Mouse (Mus musculus) left cerebral cortex, adult 9 months (tissue): ENCODE data around the gene Gbf1.

Source experiments
- DNase-seq, 2 experiments: peaks; one replicate each; pipeline ENCODE4 v3.0.0; 2022; ENCODE audit warnings: low spot score in 2 of 2

Gene Gbf1

GRCm38 (mm10) chr19:46315752-46316610, 163.7 kb downstream of the Gbf1 start:
- peak; percentile 10 to 33 for DNase-seq

DNA sequence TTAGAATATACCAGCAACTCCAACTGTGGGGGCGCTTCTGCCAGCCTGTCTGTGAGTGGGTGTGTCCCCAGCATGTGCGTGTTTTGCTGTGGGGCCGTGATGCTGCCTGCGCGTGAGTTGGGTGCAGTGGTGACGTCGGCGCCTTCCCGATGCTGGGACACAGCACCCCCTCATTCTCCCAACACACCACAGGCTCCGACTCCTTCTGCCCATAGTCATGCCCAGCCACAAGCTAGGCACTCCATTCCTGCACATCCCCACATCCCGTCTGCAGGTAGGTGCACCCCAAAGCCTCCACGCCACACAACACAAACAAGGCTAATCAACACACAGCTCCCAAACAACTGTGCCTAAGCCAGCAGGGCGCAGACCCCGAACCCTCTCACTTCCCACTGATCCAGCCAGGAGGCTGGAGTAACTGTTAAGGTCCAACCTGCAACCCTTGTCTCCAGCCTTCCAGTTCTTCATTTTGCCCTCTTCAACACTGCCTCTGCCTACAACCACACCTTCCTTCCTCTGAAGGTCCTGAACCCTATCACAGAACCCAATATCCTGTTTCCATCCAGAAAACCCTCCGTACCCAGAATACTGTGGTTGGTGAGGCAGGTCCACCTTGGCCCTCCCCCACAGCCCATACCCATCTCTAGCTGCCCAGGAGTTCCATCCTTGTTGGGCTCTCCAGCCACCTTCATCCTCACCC, 164.7 kb downstream of the Gbf1 start:
- peak; percentile 63 to 87 for DNase-seq

DNA sequence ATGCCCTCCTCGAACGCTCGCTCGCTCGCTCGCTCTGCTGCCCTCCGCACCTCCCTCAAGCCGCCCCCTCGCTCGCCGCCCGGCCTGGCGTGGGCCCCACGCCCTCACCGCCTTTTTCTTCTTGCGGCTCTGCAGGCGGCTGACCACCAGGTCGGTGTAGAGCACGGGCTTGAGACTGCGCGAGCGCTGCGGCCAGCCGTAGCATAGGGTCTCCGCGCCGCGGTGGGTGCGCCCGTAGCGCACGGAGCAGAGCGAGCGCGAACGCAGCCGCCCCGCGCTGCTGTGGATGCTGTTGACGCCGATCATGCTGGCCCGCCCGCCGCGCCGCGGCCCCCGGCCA, 165.2 kb downstream of the Gbf1 start:
- DNase-seq: no peak

DNA sequence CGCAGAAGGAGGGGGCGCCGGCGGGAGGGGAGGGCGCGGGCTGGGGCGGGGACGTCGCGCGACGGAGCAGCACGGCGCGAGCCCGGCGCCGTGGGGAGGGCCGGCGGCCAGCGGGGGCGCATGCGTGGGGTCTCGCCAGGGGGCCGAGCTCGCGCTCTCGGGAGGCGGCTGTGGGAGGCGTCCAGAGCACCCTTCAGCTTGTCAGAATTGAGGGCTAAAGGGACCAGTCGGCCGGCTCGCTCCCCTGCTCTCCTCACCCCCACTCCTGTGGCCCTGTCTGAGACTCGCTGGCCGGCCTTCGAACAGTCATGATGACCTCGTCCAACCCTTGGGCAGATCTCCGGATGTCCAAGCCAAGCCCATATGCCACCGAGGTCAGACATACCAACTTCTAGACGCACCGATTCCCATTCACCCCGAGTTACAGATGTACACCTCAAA, 165.7 kb downstream of the Gbf1 start:
- DNase-seq: peak; percentile 3 to 55

GRCm38 (mm10) chr19:46318586-46319378, 166.5 kb downstream of the Gbf1 start:
- peak; percentile 87 to 94 for DNase-seq

DNA sequence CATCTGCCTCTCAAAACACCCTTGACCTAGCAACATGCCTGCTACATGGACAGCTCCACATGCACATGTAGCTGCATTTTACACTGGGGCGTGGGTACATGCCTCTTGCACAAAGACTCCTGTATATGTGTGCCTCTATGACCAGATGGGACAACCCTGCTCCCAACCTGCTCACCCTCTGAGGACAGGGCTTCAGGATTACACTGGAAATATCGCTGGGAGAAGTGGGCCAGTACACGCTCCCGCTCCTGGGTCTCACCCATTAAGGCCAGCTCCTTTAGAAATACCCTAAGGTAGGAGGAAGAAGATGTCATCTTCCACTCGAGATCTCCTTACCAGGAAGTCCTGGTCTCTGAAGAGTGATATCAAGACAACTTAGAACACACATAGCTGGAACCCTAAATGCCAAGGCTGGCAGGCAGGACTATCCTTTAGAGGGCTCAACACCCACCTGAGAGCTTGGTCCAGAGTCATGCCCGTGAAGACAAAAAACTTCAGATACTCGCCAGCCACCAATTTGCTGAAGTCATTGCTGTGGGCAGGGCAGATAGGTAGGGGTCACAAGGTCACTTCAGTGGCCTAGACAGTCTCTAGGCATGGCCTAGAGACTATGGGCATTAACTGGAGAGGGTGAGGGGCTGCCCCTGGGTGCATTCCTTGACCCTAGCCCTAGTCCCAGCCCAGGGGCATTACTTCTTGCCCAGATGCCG, 167.9 kb downstream of the Gbf1 start:
- no peak for DNase-seq

DNA sequence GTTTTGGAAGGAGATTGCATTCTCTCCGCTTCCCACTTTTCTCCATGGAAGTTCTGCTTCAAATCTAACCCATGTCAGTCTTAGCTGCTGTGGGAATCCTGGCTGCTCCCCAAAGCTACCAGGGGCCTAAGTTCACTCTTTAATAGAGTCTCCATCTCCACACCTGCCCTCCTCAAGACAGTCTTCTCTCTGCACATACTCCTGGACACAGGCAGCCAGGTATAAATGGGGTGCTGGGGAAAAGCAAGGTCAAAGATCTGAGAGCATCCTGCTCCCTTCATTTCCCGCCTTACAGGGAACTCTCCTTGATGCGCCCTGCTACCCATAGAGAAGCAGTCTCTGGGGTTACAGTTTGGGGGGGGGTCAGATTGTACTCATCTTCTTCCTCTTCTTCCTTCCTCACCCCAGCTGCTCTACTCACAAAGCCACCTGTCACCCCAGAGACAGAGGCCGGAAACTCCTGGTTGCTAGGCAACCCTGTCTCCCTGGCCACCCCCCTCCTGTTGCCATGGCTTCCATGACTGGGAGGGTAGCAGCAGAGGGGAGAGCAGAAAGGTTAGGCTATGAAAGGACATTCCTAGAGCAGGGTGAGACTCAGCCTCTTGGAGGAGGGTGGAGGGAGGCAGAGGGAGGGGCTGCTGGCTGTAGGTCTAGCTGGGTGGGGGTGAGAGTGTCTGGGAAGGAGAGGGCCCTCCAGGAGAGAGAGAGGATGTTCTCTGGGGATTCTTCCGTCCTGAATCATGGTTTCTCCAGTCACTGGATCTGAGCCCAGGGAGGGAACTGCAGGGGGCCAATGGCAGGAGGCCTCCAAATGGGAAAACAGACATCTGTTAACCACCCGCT, 169.0 kb downstream of the Gbf1 start:
- no peak for DNase-seq

DNA sequence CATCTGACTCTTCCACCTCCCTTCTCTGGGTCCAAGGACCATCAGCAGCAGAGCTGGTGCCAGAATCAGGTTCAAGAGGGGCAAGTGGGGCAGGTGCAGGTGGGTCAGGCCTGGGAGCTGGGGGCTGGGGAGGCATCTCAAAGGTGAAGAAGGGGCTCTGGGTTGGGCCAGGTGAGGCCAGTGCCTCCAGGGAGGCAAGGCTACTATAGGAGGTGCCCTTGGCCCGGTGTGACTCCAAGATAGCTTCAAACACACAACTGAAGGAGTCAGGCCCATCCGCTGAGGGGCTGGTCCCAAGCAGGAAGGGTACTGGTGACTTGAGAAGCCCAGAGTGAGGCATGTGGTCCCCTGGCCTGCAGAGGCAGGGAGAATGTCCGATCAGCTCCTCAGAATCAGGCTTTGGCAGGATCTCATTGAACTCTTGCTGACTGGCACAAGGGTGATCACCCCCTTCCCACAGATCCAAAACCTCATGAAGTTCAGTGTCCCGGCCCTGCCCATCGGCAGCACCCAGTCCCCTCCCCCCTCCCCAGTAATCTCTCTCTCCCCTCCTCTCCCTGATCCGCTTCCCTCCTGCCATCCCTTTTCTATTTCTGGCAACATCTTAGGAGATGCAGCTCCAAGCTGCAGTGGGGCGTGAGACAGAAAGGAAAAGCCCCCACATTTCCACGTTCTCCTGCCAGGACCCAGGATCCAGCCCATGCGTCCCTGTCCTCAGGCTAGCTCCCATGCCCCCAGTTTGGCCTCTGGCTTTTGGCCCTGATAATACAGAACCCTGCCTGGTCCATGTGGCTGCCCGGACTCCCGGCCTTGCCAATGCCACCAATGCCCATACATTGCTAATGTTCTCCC, 170.1 kb downstream of the Gbf1 start:
- no peak for DNase-seq

- DNase-seq: no peak
Measured at GRCm38 (mm10) chr19:46322996-46323572, 170.8 kb downstream of the Gbf1 start.

DNA sequence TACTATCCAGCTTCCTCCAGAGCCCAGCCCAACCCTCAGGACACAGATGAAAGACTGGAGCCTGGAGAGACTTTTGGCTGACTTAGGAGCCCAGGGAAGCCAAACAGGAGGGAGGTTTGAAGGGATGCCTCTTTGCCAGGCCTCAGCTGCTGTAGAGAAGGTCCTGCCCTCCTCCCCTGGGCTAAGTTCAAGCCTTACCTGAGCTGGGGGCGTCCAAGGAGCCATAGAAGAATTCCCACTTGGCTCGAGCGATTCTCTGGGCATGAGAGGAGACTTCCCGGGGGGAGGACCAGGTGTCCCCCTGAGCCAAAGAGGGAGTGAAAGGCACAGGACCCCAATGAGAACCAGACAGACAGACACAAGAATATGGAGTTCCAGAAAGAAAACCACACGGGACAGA, 171.4 kb downstream of the Gbf1 start:
- DNase-seq: no peak

DNA sequence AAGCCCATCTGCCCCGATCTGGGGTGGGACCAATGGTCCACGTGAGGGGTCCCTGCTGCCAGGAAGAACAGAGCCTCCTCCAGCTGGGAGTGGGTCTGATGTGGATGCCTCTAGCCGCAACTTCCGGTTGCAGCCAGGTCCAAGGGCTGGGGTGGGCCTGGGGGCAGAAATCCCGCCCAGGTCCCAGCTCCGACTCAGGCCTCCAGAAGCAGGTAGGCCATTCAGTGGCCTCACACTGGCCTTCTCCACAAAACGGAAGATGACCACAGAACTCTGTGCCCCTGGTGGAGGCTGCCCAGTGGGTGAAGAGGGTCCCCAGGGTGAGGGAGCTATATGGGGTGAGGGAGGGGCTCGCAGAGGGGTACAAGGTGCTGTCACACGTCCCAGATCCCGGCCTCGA, 172.1 kb downstream of the Gbf1 start:
- no peak for DNase-seq

DNA sequence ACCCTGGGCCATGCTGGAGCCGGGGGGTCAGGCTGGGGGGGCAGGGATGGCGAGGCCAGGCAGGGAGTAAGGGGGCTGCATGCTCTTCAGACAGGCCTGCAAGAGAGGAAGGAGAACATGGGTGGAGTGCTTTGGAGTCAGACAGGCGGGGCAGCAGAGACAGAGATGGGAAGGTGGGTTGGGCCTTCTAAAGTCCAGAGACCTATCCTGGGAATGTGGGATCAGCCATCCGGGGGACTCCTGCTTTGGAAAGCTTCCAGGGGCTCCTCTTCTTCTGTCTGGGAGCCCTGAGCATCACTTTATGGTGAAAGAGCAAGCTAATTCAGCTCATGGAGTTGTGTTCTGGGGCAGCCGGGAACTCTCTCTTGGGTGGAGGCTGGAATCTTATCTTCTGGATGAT, 172.6 kb downstream of the Gbf1 start:
- DNase-seq: no peak

GRCm38 (mm10) chr19:46326019-46326755, 173.9 kb downstream of the Gbf1 start:
- peak in 1 of 2 experiments; percentile 56 for DNase-seq

- peak in 1 of 2 experiments; percentile 67 for DNase-seq
Measured at GRCm38 (mm10) chr19:46326756-46327305, 174.5 kb downstream of the Gbf1 start, which contains the start of gene Psd. TSS of gene Psd (minus strand) at chr19:46327156.

GRCm38 (mm10) chr19:46327531-46328064, 175.3 kb downstream of the Gbf1 start:
- no peak for DNase-seq

DNA sequence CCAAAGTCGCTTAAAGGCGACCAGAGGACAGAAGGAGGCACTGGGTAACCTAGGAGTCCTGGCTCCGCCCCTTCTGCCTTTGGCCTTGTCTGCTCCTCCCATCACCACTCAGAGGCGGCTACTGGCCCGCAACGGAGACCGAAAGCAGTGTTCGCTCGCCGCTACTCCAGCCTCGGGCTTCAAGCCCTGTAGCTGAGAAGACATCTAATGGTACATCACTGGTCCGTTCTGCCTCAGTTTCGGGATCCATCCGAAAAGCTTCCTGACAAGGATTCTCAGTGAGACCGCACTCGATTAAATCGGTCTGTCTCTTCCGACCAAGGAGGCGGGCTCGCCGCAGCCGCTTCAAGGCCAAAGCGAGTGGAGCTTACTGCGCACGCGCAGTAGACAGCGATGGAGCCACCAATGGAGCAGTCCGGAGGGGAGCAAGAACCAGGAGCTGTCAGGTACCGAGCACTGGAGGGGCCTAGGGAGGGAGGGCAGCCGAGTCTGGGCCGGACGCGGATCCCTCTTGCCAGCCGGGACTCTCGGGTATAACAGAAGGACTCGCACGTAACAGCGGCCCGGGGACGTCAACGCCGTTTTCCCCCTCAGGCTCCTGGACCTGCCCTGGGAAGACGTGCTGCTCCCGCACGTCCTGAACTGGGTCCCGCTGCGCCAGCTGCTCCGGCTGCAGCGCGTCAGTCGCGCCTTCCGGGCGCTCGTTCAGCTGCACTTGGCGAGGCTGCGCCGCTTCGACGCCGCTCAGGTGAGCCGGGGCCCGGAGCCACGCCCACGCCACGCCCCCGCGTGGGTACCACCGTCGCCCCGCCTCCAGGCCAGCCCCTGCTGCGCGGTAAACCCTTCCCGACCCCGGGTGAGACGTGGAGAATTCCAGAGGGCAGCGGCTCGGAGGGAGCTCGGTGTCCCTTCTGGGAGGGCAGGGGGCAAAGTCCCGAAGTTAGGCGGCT, 176.0 kb downstream of the Gbf1 start, which contains the start of gene Fbxl15:
Gene Fbxl15, plus strand, starts transcription at position 104 of the 950 bp plus-strand sequence.
- DNase-seq: peak; percentile 92 to 96
